Comparison of ENCODE assay signal across 21 mouse cellular contexts in the genomic region with DNA sequence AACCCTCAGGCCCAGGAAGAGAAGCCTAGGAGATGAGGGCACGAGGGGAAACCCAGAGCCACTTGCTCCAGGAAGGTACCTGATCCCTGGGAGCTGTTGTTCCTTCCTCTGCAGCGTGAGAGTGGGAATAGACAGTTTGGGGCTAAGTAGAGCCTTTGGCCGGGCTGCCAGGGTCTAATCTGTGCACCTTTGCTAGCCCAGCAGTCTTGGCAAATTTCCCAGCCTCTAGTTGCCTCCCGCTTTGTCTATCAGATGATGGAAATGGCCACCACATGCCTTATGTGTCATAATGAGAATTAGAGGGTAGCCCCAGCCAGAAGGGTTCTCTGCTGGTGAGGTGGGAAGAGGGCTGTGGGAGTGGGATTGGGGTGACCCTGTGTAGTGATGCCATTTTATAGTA. TPM values are rescaled to one million over a fixed set of nuclear protein-coding genes. Genes with fewer than 3 reads are reported as not detected.
DNase-seq lines count a peak whose midpoint lies in the region; ATAC-seq and TF ChIP-seq lines count a peak whose summit lies in the region.
"Had no signal": no experiment of that assay in that cellular context is flagged by ENCODE, and none has a peak within 500 bp of the region (broad histone marks: within the 10 kb centered on the region; RNA-seq: fewer than 3 reads in every experiment).

No protein-coding gene starts in this region.

- no peak for TF ChIP-seq CTCF in lung, postnatal 0 days (IDR thresholded peaks at IDR 0.05)

- H3K9me3 ChIP-seq in heart, embryonic 10.5 days, result no peaks in the 10 kb centered on the region
- no peaks in the 10 kb centered on the region for H3K9me3 ChIP-seq in kidney, embryonic 14.5 days (ENCODE audit: control insufficient read depth, low read length)
- H3K9me3 ChIP-seq in neural tube, embryonic 14.5 days (ENCODE audit: control insufficient read depth, low read length), result no peaks in the 10 kb centered on the region
- no peaks in the 10 kb centered on the region for H3K9me3 ChIP-seq in lung, postnatal 0 days (ENCODE audit: low read length)
- H3K9me3 ChIP-seq: forebrain, embryonic 15.5 days; hindbrain, embryonic 10.5 days; intestine, embryonic 15.5 days; limb, embryonic 15.5 days; megakaryocyte, embryonic 14.5 days had no signal

- H3K27me3 ChIP-seq in heart, embryonic 10.5 days (ENCODE audit: insufficient read depth, poor library complexity, severe bottlenecking), result peaks cover 23% of the 10 kb centered on the region
- H3K27me3 ChIP-seq in kidney, embryonic 14.5 days (ENCODE audit: control insufficient read depth, insufficient read depth, low read length), result no peaks in the 10 kb centered on the region
- H3K27me3 ChIP-seq in neural tube, embryonic 14.5 days (ENCODE audit: control insufficient read depth, insufficient read depth, low read length), result no peaks in the 10 kb centered on the region; the same call in 1 of the 2 replicates
- no peaks in the 10 kb centered on the region for H3K27me3 ChIP-seq in lung, postnatal 0 days (replicated peaks; ENCODE audit: insufficient read depth, low read length)
- H3K27me3 ChIP-seq: forebrain, embryonic 15.5 days had no signal

- no peak overlapping the region for H3K9ac ChIP-seq in kidney, embryonic 14.5 days (ENCODE audit: low read depth, low read length)
- H3K9ac ChIP-seq in neural tube, embryonic 14.5 days (replicated peaks; ENCODE audit: low read depth, low read length), result no peak overlapping the region
- no peak overlapping the region for H3K9ac ChIP-seq in lung, postnatal 0 days (replicated peaks; ENCODE audit: low read depth)
- H3K9ac ChIP-seq: forebrain, embryonic 15.5 days; intestine, embryonic 15.5 days; limb, embryonic 15.5 days had no signal

- H3K4me3 ChIP-seq in heart, embryonic 10.5 days, result no peak overlapping the region
- no peak overlapping the region for H3K4me3 ChIP-seq in kidney, embryonic 14.5 days (ENCODE audit: low read length)
- H3K4me3 ChIP-seq in neural tube, embryonic 14.5 days (ENCODE audit: low read depth, low read length), result no peak overlapping the region
- H3K4me3 ChIP-seq in lung, postnatal 0 days (ENCODE audit: low read depth, low read length), result no peak overlapping the region
- H3K4me3 ChIP-seq: erythroblast, embryonic 14.5 days; forebrain, embryonic 15.5 days; hindbrain, embryonic 10.5 days; intestine, embryonic 15.5 days; limb, embryonic 15.5 days; megakaryocyte, embryonic 14.5 days; myocyte had no signal

- no peaks in the 10 kb centered on the region for H3K36me3 ChIP-seq in heart, embryonic 10.5 days
- no peaks in the 10 kb centered on the region for H3K36me3 ChIP-seq in kidney, embryonic 14.5 days (ENCODE audit: control insufficient read depth, insufficient read depth, low read length)
- no peaks in the 10 kb centered on the region for H3K36me3 ChIP-seq in neural tube, embryonic 14.5 days (ENCODE audit: control insufficient read depth, insufficient read depth, low read length)
- H3K36me3 ChIP-seq in lung, postnatal 0 days (ENCODE audit: insufficient read depth, low read length), result no peaks in the 10 kb centered on the region
- H3K36me3 ChIP-seq: forebrain, embryonic 15.5 days; hindbrain, embryonic 10.5 days; intestine, embryonic 15.5 days; limb, embryonic 15.5 days had no signal

- 60% methylated on average over 4 of the region's 4 CpGs for WGBS in heart, embryonic 10.5 days
- 58% methylated on average over 4 of the region's 4 CpGs for WGBS in kidney, embryonic 14.5 days
- WGBS in neural tube, embryonic 14.5 days, result 60% methylated on average over 4 of the region's 4 CpGs
- 49% methylated on average over 4 of the region's 4 CpGs for WGBS in lung, postnatal 0 days

- 0 out of 2 replicates have a peak overlapping the region, but pooled peaks have one; percentile 7 for H3K27ac ChIP-seq in heart, embryonic 10.5 days
- H3K27ac ChIP-seq in kidney, embryonic 14.5 days (ENCODE audit: low read depth, low read length), result no peak overlapping the region
- H3K27ac ChIP-seq in neural tube, embryonic 14.5 days (ENCODE audit: low read depth, low read length), result 0 out of 2 replicates have a peak overlapping the region, but pooled peaks have one; percentile 44
- H3K27ac ChIP-seq in lung, postnatal 0 days (ENCODE audit: low read length), result no peak overlapping the region
- H3K27ac ChIP-seq: forebrain, embryonic 15.5 days; hindbrain, embryonic 10.5 days; intestine, embryonic 15.5 days; limb, embryonic 15.5 days had no signal

- no peak overlapping the region for H3K4me2 ChIP-seq in kidney, embryonic 14.5 days (replicated peaks; ENCODE audit: low read depth, low read length)
- H3K4me2 ChIP-seq in neural tube, embryonic 14.5 days (ENCODE audit: low read depth, low read length), result no peak overlapping the region
- no peak overlapping the region for H3K4me2 ChIP-seq in lung, postnatal 0 days (replicated peaks; ENCODE audit: low read depth, low read length)
- H3K4me2 ChIP-seq: forebrain, embryonic 15.5 days; intestine, embryonic 15.5 days; limb, embryonic 15.5 days had no signal

- H3K4me1 ChIP-seq in heart, embryonic 10.5 days, result peaks cover 53% of the 10 kb centered on the region
- peaks cover 16% of the 10 kb centered on the region for H3K4me1 ChIP-seq in kidney, embryonic 14.5 days (ENCODE audit: control insufficient read depth, insufficient read depth, low read length)
- peaks cover 27% of the 10 kb centered on the region for H3K4me1 ChIP-seq in neural tube, embryonic 14.5 days (ENCODE audit: control insufficient read depth, insufficient read depth, low read length)
- no peaks in the 10 kb centered on the region for H3K4me1 ChIP-seq in lung, postnatal 0 days (ENCODE audit: insufficient read depth, low read depth, low read length)

- DNase-seq in heart, embryonic 10.5 days (ENCODE audit: low spot score), result no peak
- no peak for DNase-seq in heart, adult 8-10 months (ENCODE audit: low spot score)
- peak; percentile 55 for DNase-seq in kidney, postnatal 14 days
- DNase-seq in neural tube, embryonic 10.5 days (ENCODE audit: extremely low spot score, low spot score), result no peak
- DNase-seq in adrenal gland, adult 8-10 months, result no peak
- no peak for DNase-seq in lung, postnatal 0 days (ENCODE audit: low spot score)
- DNase-seq: lung, postnatal 14 days; thymus, postnatal 14 days had no signal

- no peak for ATAC-seq in kidney, embryonic 14.5 days (ENCODE audit: low FRiP score, low TSS enrichment)
- ATAC-seq in neural tube, embryonic 14.5 days (ENCODE audit: low read depth), result no peak
- no peak for ATAC-seq in lung, postnatal 0 days
- ATAC-seq: forebrain, embryonic 15.5 days; intestine, embryonic 15.5 days had no signal

- TF ChIP-seq EP300 in lung, postnatal 0 days (IDR thresholded peaks at IDR 0.05), result no peak

RNA-seq across cellular contexts. Expression of gene Prr5, which starts 3.4 kb away (rescaled TPM):
- 30.6 and 33.1 TPM in 2 replicates for polyA plus RNA-seq in heart, embryonic 10.5 days (2016; fragmentation: Nextera tagmentation; extraction: Ambion mirVana)
- 1 to 10 TPM; 2.5 to 4.3 (median 3.1) TPM for total RNA-seq in heart, adult 8-10 months (2022)
- polyA plus RNA-seq in kidney, embryonic 14.5 days (2014; fragmentation: Nextera tagmentation; extraction: Ambion mirVana), result 27.2 and 34.8 TPM in 2 replicates
- polyA plus RNA-seq in neural tube, embryonic 14.5 days (2014; fragmentation: Nextera tagmentation; extraction: Ambion mirVana), result 23.6 and 27.9 TPM in 2 replicates
- total RNA-seq in adrenal gland, adult 8-10 months (2022), result 1 to 10 TPM; 4.8 to 8.3 (median 6.0) TPM
- polyA plus RNA-seq in lung, postnatal 0 days (2015; fragmentation: Nextera tagmentation; extraction: Ambion mirVana), result 8.8 and 9.2 TPM in 2 replicates

RNA-seq across cellular contexts. Expression of gene Arhgap8, which starts 53.8 kb away (rescaled TPM):
- 4.3 and 6.5 TPM in 2 replicates for polyA plus RNA-seq in heart, embryonic 10.5 days (2016; fragmentation: Nextera tagmentation; extraction: Ambion mirVana)
- total RNA-seq in heart, adult 8-10 months (2022), result 1 to 10 TPM in 2 of 4 experiments, under 1 TPM in 2; 0.83 to 1.3 (median 1.0) TPM
- 8.7 and 10.2 TPM in 2 replicates for polyA plus RNA-seq in kidney, embryonic 14.5 days (2014; fragmentation: Nextera tagmentation; extraction: Ambion mirVana)
- 2.5 and 2.8 TPM in 2 replicates for polyA plus RNA-seq in neural tube, embryonic 14.5 days (2014; fragmentation: Nextera tagmentation; extraction: Ambion mirVana)
- 1 to 10 TPM in 3 of 4 experiments, under 1 TPM in 1; 0.64 to 2.6 (median 1.9) TPM for total RNA-seq in adrenal gland, adult 8-10 months (2022)
- polyA plus RNA-seq in lung, postnatal 0 days (2015; fragmentation: Nextera tagmentation; extraction: Ambion mirVana), result 15.9 and 19.4 TPM in 2 replicates
- total RNA-seq: common myeloid progenitor, adult 5-6 weeks; granulocyte monocyte progenitor cell, adult 5-6 weeks; layer of hippocampus, postnatal 14 days had no signal
- polyA plus RNA-seq: C2C12; erythroblast, embryonic 14.5 days; myocyte had no signal

Comparison
In these comparisons a context has a peak if more than half of its experiments do, and no peak if none do; other contexts are left out.
1. H3K27ac ChIP-seq: peak in heart, embryonic 10.5 days (single experiment) and neural tube, embryonic 14.5 days (single experiment); none in kidney, embryonic 14.5 days (single experiment) and lung, postnatal 0 days (single experiment).